Mouse (Mus musculus) small intestine, adult 2 months (tissue): ENCODE measurements at regions not wholly inside any gene's neighbourhood (a gene's known extent, or its start where the extent isn't known, plus 50 kb on each side); places are given as distances from the start of the nearest gene placed in this dataset.

ENCODE experiments used
- H3K27ac ChIP-seq: fragments of 200-500 bp; 2 replicates; pipeline ENCODE4 v1.5.1; 2012; ENCODE audit warnings: low read depth, low read length, control low read depth, inconsistent platforms; ENCODE audit not compliant: insufficient read depth
- H3K27me3 ChIP-seq: fragments of 200-500 bp; 2 replicates; pipeline ENCODE4 v1.6.1; 2012; ENCODE audit warnings: mild to moderate bottlenecking, moderate library complexity, low read length, inconsistent platforms; ENCODE audit not compliant: control insufficient read depth, insufficient read depth
- H3K36me3 ChIP-seq: fragments of 200-500 bp; 2 replicates; pipeline ENCODE4 v1.6.1; 2012; ENCODE audit warnings: mild to moderate bottlenecking, low read length, control low read depth, inconsistent platforms; ENCODE audit not compliant: control insufficient read depth, insufficient read depth
- H3K4me1 ChIP-seq: fragments of 200-500 bp; 2 replicates; pipeline ENCODE4 v1.6.1; 2012; ENCODE audit warnings: low read length, inconsistent platforms, mixed read lengths; ENCODE audit not compliant: control insufficient read depth, insufficient read depth, insufficient read length
- H3K4me3 ChIP-seq: fragments of 200-500 bp; 2 replicates; pipeline ENCODE4 v1.5.1; 2012; ENCODE audit warnings: low read depth, mild to moderate bottlenecking, control low read depth, inconsistent platforms, low read length, moderate library complexity
- CTCF ChIP-seq: fragments of 200-500 bp; IDR thresholded peaks from 2 replicates; pipeline ENCODE4 v1.5.1; 2012; ENCODE audit warnings: low read depth, mild to moderate bottlenecking, control low read depth, inconsistent platforms, low read length, moderate library complexity, mixed read lengths; ENCODE audit not compliant: insufficient replicate concordance, insufficient read length; ENCODE audit errors: extremely low read depth
- POLR2A ChIP-seq: fragments of 200-500 bp; IDR thresholded peaks from 2 replicates; pipeline ENCODE4 v1.6.1; 2012; ENCODE audit warnings: low read depth, mild to moderate bottlenecking, control low read depth, inconsistent platforms, low read length, moderate library complexity
- WGBS: fragments of 180-500 bp; shearing (Covaris S2); methylation state at CpG from one replicate; pipeline ENCODE4 v1.1.7; 2018; 5-methylcytosine and 5-hydroxymethylcytosine counted together

DNA sequence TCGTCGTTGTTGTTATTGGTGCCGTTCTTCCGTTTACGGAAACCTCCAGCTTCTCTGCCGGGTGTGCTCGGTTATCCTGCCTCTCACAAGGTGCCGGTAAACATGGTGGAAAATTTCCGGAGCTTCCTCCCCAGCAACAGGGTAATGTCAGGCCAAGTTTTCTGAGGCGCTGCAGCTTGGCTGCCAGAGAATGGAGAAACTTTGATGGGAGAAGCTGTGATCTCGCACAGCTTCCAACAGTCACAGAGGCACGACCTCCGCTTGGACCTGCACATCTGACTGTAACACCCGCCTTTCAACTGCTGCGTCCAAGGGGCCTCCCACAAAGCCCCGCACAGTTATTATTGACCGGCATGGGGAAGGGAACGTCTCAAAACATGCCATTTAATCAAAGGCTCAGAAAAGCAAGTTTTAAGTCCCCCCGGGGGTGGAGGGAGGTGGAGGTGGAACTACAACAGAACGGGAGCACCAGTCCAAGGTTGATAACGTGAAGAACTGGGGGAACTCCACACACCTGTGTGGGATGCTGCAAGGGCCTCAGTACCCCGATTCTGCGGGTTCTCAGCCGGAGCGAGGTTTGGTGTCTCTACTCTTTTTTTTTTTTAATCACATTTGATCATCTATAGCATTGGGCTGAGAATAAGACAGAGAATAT, 299.1 kb downstream of the Vrk1 start:
- Histone ChIP-seq H3K27ac (no peak overlapping the region), H3K4me3 (no peak overlapping the region), H3K4me1 (0 out of 2 replicates have a peak, but pooled peaks cover 4% of the 10 kb centered on the region), H3K27me3 (no peaks in the 10 kb centered on the region), H3K36me3 (no peaks in the 10 kb centered on the region)
- TF ChIP-seq CTCF (no peak), POLR2A (no peak)
- 81% methylated on average over 25 of the region's 25 CpGs for WGBS

DNA sequence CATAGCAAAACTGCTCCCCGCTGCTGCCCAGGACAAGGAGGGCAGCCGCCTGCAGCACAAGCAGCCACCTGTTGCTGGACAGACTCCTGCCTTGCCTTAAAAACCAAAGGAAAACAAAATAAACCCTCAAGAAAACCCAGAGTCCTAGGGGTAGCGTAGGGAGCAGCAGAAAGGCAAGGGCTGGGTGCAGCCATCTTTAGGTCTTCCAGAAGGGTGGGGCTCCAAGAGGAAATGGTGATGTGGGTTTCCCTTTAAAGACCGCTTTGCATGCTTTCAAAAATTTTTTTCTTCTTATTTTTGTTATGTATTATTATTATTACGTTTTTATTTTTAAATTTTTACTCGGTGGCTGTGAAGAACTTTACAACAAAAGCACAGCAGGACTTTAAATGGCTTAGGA, 300.1 kb downstream of the Vrk1 start:
- 50% methylated on average over 6 of the region's 6 CpGs for WGBS
- H3K27ac ChIP-seq = no peak overlapping the region

DNA sequence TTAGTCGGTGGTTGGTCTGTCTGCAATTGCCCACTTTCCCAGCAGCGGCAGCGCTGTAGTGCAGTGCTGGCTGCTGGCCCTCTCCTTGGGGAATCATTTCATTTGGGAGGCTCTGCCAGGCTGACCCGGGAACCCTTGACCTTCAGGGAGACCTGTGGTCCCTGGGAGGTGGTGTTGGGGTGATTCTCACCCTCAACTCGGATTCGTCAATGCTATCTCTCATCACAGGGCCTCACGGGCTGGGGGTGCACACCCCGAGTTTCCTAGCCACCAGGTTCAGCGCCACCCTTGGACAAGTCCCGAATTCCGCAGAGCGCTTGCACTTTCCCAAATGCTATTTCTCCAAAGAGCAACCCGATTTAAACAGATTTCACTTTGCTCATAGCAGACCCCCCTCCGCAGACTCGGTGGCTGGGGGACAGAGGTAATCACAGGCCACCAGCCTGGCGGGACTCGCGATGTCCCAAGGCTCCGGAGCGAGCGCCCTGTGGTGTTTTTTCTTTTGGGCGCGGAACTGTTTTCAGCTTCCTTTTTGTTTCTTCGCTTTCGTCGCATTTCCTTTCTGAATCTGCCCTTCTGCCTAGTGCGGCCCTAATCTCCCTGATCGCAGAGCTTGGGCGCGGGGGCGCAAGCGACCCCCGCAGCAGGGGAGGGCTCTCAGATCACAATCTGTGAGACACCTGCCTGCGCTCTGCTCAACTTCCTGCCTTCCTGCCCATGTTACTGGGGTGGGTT, 300.7 kb downstream of the Vrk1 start:
- no peak overlapping the region for H3K27ac ChIP-seq
- no peaks in the 10 kb centered on the region for H3K27me3 ChIP-seq
- no peaks in the 10 kb centered on the region for H3K36me3 ChIP-seq
- TF ChIP-seq POLR2A (no peak), CTCF (no peak)
- 3% methylated on average over 34 of the region's 34 CpGs for WGBS
- peak overlapping the region; percentile 19; the same call in 1 of the 2 replicates for H3K4me3 ChIP-seq
- H3K4me1 ChIP-seq = 0 out of 2 replicates have a peak, but pooled peaks cover 4% of the 10 kb centered on the region

More for the DNA sequence above, 300.1 kb downstream of the Vrk1 start:
- Histone ChIP-seq H3K36me3 (no peaks in the 10 kb centered on the region), H3K27me3 (no peaks in the 10 kb centered on the region), H3K4me3 (no peak overlapping the region), H3K4me1 (0 out of 2 replicates have a peak, but pooled peaks cover 4% of the 10 kb centered on the region)
- TF ChIP-seq CTCF (no peak), POLR2A (no peak)

DNA sequence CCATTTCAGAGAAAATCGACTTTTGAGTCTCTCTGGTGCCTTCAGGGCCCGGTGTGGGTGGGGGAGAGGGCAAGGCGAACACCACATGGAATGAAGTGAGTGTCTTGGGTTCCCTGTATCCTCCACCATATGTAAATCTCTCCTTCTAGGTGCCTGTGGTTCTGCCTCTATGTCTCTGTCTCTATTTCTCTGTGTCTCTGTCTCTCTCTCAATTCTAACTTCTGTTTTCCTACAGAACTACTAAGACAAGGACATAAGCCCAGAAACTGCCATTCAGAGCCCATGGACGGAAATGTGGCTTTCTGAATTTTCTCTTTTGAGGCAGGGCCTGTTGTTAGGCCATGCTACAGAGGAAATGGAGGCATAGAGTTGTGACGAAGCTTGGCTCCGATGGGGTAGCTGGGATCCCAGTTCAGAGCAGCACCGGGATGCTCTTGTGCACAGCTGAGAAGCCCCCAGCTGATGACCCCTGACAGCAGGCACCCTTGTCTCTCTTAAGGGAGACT, 301.3 kb downstream of the Vrk1 start:
- H3K27ac ChIP-seq = no peak overlapping the region
- H3K4me3 ChIP-seq = no peak overlapping the region
- TF ChIP-seq POLR2A = no peak
- no peak for TF ChIP-seq CTCF
- 48% methylated on average over 7 of the region's 7 CpGs for WGBS
- H3K4me1 ChIP-seq = 0 out of 2 replicates have a peak, but pooled peaks cover 4% of the 10 kb centered on the region
- no peaks in the 10 kb centered on the region for H3K27me3 ChIP-seq
- no peaks in the 10 kb centered on the region for H3K36me3 ChIP-seq

DNA sequence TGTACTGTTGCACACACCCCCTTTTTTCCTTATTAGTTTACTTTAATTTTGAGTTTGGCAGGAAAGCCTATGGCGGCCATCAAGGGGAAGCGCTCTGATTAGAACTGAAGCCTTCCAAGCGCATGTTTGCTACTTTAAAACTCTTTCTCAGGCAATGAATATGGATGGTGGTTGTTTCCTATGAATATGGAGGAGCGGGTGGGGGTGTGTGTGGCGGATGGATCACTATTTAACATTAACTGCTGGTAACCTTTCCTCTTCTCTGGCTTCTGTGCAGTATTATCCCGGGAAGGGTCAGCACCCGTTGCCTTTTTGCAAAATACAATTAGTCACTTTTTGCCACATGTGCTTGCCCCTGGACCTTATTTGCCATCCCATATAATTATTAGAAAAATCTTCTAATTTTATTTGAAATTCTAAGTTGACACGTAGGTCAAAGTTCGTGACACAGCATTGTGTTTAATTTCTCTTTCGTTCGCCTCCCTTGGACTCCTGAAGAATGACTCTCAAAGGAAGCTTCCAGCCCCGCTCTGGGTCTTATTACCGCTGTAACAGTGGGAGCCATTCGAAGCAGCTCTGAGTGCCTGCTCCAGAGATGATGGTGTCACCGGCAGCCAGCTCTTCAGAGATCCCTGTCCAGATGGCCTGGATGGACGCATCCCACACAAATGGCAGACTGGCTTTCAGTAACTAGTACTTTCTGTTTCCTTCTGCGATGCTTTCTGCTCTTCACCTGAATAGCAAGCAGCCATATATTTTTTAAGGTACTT, 302.0 kb downstream of the Vrk1 start:
- no peak overlapping the region for H3K27ac ChIP-seq
- no peak overlapping the region for H3K4me3 ChIP-seq
- no peaks in the 10 kb centered on the region for H3K27me3 ChIP-seq
- no peaks in the 10 kb centered on the region for H3K36me3 ChIP-seq
- TF ChIP-seq CTCF (no peak), POLR2A (no peak)
- 89% methylated on average over 17 of the region's 17 CpGs for WGBS
- H3K4me1 ChIP-seq = 0 out of 2 replicates have a peak, but pooled peaks cover 4% of the 10 kb centered on the region

DNA sequence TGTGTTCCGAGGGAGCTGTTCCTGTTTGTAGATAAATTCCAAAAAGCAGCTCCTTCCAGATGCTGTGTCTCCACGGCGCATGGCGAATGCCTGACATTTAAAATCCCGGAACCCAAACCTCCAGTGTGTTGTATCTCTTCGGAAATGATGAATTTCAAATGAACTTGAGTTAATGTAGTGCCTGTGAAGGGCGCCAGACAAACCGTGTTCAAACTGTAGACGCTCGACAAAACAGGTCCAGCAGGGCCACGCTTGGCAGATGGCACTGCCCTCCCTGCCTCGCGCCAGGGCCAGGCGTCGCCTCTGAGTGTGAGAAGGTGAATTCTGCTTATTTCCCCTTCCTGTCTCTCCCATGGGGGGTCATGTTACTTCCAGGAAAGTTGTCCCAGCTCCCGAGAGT, 307.7 kb downstream of the Vrk1 start:
- H3K27ac ChIP-seq = no peak overlapping the region
- H3K27me3 ChIP-seq = no peaks in the 10 kb centered on the region
- WGBS = 90% methylated on average over 16 of the region's 16 CpGs
- TF ChIP-seq POLR2A (no peak), CTCF (no peak)
- no peaks in the 10 kb centered on the region for H3K36me3 ChIP-seq
- H3K4me1 ChIP-seq = no peaks in the 10 kb centered on the region
- no peak overlapping the region for H3K4me3 ChIP-seq

DNA sequence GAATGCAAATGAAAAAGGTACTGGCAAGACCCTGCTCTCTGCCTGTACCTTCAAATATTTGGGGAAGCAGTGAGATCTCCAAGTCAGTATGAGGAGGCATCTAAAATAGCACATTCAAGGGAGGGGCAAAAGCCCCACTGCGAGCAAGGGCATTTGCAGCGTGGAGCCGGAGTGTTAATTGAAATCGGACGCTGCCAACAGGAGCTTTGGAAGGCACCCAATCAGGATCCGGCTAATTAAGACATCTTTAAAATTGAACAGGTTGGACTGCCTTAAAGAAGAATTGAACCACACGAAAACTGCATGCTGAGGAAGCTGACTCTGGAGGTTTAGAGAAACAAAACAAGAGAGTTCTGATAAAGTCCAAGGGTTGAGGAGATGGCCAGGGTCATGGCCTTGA, 311.5 kb downstream of the Vrk1 start:
- Histone ChIP-seq H3K4me3 (no peak overlapping the region), H3K27ac (no peak overlapping the region), H3K36me3 (no peaks in the 10 kb centered on the region), H3K27me3 (no peaks in the 10 kb centered on the region; the same call in 1 of the 2 replicates), H3K4me1 (no peaks in the 10 kb centered on the region)
- 84% methylated on average over 7 of the region's 7 CpGs for WGBS
- TF ChIP-seq POLR2A (no peak), CTCF (no peak)
